ENCODE assay signal across 20 mouse cellular contexts in genomic region chr14:12167651-12168050, GRCm38 (mm10).
DNase-seq lines count a peak whose midpoint lies in the region; ATAC-seq and TF ChIP-seq lines count a peak whose summit lies in the region.
"Had no signal": no experiment of that assay in that cellular context is flagged by ENCODE, and none has a peak within 500 bp of the region (broad histone marks: within the 10 kb centered on the region; RNA-seq: fewer than 3 reads in every experiment).

No protein-coding gene starts in this region.

- no peak overlapping the region for H3K27ac ChIP-seq in kidney, postnatal 0 days
- H3K27ac ChIP-seq: embryonic facial prominence, embryonic 12.5 days; embryonic facial prominence, embryonic 15.5 days; gastrocnemius, adult 2 months; heart, embryonic 15.5 days; hindbrain, embryonic 14.5 days had no signal

- no peak for TF ChIP-seq CTCF in kidney, postnatal 0 days (IDR thresholded peaks at IDR 0.05; ENCODE audit: low read depth)

- no peak overlapping the region for H3K9ac ChIP-seq in kidney, postnatal 0 days (ENCODE audit: low read depth, low read length)
- H3K9ac ChIP-seq: embryonic facial prominence, embryonic 12.5 days; embryonic facial prominence, embryonic 15.5 days; forebrain, postnatal 0 days; heart, embryonic 12.5 days; heart, embryonic 15.5 days; hindbrain, embryonic 14.5 days had no signal

- no peaks in the 10 kb centered on the region; the same call in 1 of the 2 replicates for H3K4me1 ChIP-seq in kidney, postnatal 0 days (replicated peaks; ENCODE audit: insufficient read depth, low read length)
- H3K4me1 ChIP-seq: embryonic facial prominence, embryonic 12.5 days; embryonic facial prominence, embryonic 15.5 days; heart, embryonic 12.5 days; heart, embryonic 15.5 days had no signal

- H3K4me3 ChIP-seq in kidney, postnatal 0 days (replicated peaks; ENCODE audit: low read depth, low read length): no peak overlapping the region
- H3K4me3 ChIP-seq: embryonic facial prominence, embryonic 12.5 days; embryonic facial prominence, embryonic 15.5 days; gastrocnemius, adult 2 months; heart, embryonic 12.5 days; heart, embryonic 15.5 days had no signal

- 80% methylated on average over 8 of the region's 8 CpGs for WGBS in kidney, postnatal 0 days

- no peaks in the 10 kb centered on the region for H3K9me3 ChIP-seq in kidney, postnatal 0 days (replicated peaks; ENCODE audit: low read length)
- H3K9me3 ChIP-seq: embryonic facial prominence, embryonic 12.5 days; embryonic facial prominence, embryonic 15.5 days; heart, embryonic 12.5 days; heart, embryonic 15.5 days had no signal

- H3K27me3 ChIP-seq in kidney, postnatal 0 days (ENCODE audit: insufficient read depth, low read length): no peaks in the 10 kb centered on the region
- H3K27me3 ChIP-seq: embryonic facial prominence, embryonic 12.5 days; embryonic facial prominence, embryonic 15.5 days; heart, embryonic 12.5 days; heart, embryonic 15.5 days had no signal

- peak; percentile 11 to 23 for DNase-seq in kidney, adult 8-10 months
- no peak for DNase-seq in kidney, postnatal 14 days
- DNase-seq in kidney, postnatal 0 days (ENCODE audit: low spot score): no peak
- DNase-seq in kidney, postnatal 4 days: no peak
- DNase-seq in kidney, postnatal 25 days: peak; percentile 22 to 62
- DNase-seq in kidney, postnatal 36 days: peak; percentile 45 to 54
- DNase-seq: cerebellum, adult 11 months; cerebellum, adult 2 months; cerebellum, adult 9-11 months; cerebellum, postnatal 25 days; forebrain, postnatal 0 days; gastrocnemius, postnatal 14 days had no signal

- H3K4me2 ChIP-seq in kidney, postnatal 0 days (ENCODE audit: low read length): no peak overlapping the region
- H3K4me2 ChIP-seq: embryonic facial prominence, embryonic 12.5 days; embryonic facial prominence, embryonic 15.5 days; heart, embryonic 12.5 days; heart, embryonic 15.5 days; hindbrain, embryonic 14.5 days had no signal

- 0 out of 2 replicates have a peak, but pooled peaks have one; percentile 26 for ATAC-seq in kidney, postnatal 0 days (replicated peaks; ENCODE audit: low FRiP score, low read depth)
- ATAC-seq: CD4-positive, CD25-positive, alpha-beta regulatory T cell, adult 4 months; forebrain, embryonic 14.5 days; forebrain, postnatal 0 days had no signal

- H3K36me3 ChIP-seq in kidney, postnatal 0 days (ENCODE audit: insufficient read depth, low read length): 0 out of 2 replicates have a peak, but pooled peaks cover 4% of the 10 kb centered on the region
- H3K36me3 ChIP-seq: embryonic facial prominence, embryonic 12.5 days; embryonic facial prominence, embryonic 15.5 days; heart, embryonic 12.5 days; heart, embryonic 15.5 days had no signal

Comparison
In these comparisons a context has a peak if more than half of its experiments do, and no peak if none do; other contexts are left out.
1. DNase-seq: peak in kidney, adult 8-10 months (2 of 2), kidney, postnatal 25 days (2 of 2) and kidney, postnatal 36 days (2 of 2); none in kidney, postnatal 14 days (single experiment), kidney, postnatal 0 days (single experiment) and kidney, postnatal 4 days (0 of 2).